Mouse (Mus musculus): ENCODE measurements around the gene F13a1. TPM values are rescaled to one million over a fixed set of nuclear protein-coding genes. Genes with fewer than 3 reads are reported as not detected.

The F13a1 gene
- polyA plus RNA-seq (2014; fragmentation: Illumina TruSeq; extraction: RNeasy Lipid Tissue Mini Kit (QIAGEN cat#74804); ENCODE audit: low replicate concordance), result 1.4 TPM

DNA sequence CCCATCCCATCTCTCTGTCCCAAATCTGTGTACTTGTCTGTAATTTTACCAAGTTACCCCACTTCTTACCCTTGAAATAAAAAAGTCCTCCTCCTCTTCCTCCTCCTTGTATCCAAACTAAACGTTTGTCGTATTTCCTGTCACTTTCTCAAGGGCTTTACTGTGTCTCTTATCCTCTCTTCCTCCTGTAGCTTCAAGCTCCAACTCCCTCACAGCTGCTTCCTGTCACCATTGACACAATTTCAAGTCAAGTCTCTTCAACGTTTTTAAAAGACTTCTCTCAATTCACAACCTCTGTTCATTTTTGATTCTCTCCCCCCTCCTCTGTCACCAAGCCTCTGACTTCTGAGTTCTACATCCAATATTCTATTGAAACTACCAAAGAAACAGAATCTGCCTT is at the start of gene F13a1:
Gene F13a1, minus strand, starts transcription at position 119 of the 400 bp plus-strand sequence.

